Mouse (Mus musculus): Measurements from ENCODE around the gene Golm1.

The Golm1 gene

GRCm38 (mm10) chr13:59647484-59647883 is 28.1 kb downstream of the Golm1 start:
- no peak for DNase-seq (ENCODE audit: low read depth, low spot score)

DNA sequence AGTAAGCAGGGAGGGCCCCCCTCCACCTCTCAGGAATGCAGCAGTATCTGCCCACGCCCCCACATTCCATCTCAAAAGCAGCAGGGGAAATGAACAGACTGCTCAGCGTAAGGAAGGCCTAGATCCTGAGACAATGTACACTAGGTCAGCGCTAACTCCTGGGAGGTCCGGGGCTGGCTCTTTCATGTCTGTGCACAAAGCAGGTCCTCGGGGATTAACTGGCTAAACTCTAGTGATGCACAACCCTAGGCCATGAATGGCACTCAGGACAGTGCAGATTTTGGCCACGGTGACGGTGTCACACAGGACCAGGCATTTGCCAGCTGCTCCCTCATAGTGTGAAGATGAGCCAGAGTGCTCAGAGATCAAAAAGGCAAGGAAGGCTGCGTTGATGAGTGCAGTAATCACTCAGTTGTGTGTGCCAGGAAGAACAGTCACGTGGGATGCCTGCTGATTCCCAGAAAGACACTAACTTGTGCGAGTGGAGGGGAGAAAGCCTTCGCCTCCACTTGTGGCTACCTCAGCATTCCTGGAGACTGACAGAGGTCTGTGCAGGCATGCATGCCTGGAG is 28.9 kb downstream of the Golm1 start:
- DNase-seq (ENCODE audit: low read depth, low spot score): no peak

DNA sequence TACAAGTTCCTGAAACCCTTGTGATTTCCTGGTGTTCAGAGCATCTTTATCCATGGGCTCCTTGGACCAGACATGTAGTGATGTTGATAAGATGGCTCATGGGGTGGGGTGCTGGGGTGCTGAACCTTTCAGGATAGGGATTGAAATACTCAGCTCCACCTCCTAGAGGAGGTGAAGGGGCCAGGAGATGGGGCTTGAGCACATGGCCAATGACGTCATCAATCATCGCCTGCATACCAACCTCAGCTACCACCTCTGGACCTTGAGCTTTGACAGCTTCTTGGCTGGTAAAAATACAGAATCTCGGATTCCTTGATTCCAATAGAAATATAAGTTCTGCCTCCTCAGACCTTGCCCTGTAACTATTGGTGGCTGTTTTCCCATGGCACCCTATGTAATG is 30.1 kb downstream of the Golm1 start:
- no peak for DNase-seq (ENCODE audit: low read depth, low spot score)

DNA sequence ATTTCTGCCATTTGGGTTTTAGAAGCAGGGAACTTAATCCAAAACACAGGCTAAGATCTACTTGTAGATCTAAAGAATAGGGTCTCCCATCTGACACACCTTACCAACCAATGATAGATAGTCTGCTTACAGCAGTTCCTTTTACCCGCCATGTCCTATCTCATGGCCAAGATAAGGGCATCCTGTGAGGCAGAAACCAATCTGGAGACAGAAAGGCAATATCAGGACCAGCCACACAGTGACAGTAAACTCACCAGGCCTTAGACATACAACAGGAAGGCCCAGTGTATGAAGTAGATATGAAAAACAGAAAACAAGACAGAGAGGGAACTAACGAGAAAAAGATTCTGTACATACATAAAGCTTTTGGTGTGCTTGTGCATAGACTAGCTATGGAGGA is 32.8 kb downstream of the Golm1 start:
- no peak for DNase-seq (ENCODE audit: low read depth, low spot score)

- DNase-seq (ENCODE audit: low read depth, low spot score): no peak
Observed at GRCm38 (mm10) chr13:59640178-59640440, 35.5 kb downstream of the Golm1 start.

- DNase-seq (ENCODE audit: low read depth, low spot score): no peak
Observed at GRCm38 (mm10) chr13:59639368-59640177, 36.0 kb downstream of the Golm1 start.

- DNase-seq (ENCODE audit: low read depth, low spot score): no peak
Observed at GRCm38 (mm10) chr13:59637800-59638199, 37.8 kb downstream of the Golm1 start.

DNA sequence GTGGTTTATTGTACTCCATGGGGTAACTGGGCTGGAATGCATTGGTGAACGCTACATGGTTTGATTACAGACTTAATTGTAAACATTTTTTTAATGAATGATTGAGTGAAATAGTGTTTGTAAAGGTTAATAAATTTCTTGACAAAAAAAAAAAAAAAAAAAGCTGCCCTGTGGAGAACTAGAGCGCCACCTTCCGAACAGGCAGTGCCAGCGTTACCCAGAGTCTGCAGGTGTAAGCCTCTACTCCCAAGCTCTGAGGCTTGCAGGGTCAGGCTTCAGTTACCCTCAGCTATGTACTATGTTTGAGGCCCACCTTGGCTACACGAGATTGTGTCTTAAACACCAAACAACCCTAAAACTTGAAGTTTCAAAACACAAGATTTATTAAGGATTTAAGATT is 41.0 kb downstream of the Golm1 start:
- no peak for DNase-seq (ENCODE audit: low read depth, low spot score)

- no peak for DNase-seq (ENCODE audit: low read depth, low spot score)
Observed at GRCm38 (mm10) chr13:59626739-59627138, 48.9 kb downstream of the Golm1 start.

- no peak for DNase-seq (ENCODE audit: low read depth, low spot score)
Observed at GRCm38 (mm10) chr13:59624903-59625302, 50.7 kb downstream of the Golm1 start.

DNA sequence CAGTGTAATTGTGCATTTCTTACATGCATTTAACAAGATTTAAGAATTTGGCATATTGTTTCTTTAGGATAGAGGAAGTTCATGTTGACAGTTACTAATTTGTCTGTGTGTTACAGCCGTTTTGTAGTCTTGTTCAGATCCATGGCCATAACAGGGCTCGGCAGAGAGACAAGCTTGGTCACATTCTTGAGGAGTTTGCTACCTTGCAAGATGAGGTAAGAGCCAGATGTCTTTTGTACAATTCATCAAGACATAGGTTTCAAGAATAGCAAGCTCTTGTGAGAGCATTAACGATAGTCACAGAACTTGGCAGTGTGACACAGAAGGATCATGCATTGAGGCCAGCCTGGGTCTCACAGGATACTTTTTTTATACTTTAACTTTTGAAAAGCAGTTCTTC is 51.2 kb downstream of the Golm1 start:
- no peak for DNase-seq (ENCODE audit: low read depth, low spot score)

DNA sequence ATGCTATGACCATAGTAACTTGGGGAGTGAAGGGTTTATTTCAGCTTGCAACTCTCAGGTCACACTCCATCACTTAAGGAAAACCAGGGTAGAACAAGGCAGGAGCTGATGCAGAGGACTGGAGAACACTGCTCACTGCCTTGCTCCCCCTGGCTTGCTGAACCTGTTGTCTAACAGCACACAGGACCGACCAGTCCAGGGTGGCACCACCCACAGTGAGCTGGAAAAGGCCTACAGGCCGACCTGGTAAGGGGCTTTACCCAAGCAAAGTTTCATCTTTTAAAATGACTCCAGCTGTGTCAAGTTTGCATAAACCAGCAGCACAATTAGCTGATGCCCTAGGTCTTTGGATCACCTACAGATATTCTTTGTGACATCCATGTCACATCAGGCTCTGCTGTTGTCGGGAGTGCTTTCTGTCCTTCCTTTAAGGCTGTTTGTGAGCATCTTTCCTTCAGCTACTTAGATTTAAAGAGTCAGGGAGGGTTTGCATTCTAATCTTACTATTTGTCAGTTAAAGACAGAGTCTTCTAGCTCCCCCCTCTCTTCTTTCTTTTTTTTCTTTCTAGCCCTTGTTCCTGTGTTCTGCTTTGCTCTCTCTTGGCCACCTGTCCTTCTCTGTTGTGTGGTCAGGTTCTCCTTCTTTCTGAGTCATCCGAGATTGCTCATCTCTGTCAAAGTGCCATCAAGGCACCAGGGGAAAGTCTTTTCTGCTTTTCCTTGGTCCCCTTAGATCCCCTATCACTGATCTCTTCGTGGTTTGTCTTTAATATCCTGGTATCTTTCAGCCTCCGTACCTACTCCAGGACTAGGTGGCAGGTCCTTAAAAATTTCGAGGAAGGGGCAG is 53.7 kb downstream of the Golm1 start:
- no peak for DNase-seq (ENCODE audit: low read depth, low spot score)

DNA sequence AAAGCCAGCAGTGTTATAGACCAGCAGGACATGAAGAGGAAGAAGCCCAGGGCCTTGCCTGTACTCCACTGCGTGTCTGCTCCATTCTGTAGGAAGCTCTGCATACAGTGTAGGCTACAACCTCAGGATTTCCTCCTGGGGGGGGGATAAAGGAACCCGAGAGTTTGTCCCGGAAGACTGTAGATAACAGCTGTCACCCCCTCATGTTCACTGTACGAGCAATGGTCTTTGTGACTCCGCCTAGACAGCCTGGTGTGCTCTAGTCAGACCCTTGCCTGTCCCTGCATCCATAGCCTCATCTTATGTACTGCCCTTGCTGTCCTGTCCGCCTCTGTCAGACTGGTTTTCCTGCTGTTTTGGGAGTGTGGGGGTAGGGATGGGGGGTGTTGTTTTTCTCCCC is 57.1 kb downstream of the Golm1 start:
- no peak for DNase-seq (ENCODE audit: low read depth, low spot score)

DNA sequence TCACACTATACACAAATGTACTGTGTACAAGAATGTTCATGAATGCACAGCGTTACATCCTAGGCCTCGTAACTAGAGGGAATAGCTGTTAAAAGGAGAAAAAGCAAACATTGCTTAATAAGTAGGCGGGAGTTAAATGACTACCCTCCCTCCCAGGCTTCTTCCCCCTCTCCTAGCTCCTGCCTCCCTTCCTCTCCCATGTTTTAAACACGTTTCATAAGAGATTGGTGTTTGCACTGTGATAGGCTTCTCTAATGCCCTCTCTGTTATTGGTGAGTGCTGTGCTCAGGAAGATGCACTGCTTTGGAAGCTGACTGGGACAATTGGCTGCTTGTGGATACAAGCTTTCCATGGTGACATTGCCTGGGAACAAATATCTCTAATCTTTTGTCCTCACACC is 60.1 kb downstream of the Golm1 start:
- no peak for DNase-seq (ENCODE audit: low read depth, low spot score)

GRCm38 (mm10) chr13:59615152-59615551 is 60.5 kb downstream of the Golm1 start:
- no peak for DNase-seq (ENCODE audit: low read depth, low spot score)

DNA sequence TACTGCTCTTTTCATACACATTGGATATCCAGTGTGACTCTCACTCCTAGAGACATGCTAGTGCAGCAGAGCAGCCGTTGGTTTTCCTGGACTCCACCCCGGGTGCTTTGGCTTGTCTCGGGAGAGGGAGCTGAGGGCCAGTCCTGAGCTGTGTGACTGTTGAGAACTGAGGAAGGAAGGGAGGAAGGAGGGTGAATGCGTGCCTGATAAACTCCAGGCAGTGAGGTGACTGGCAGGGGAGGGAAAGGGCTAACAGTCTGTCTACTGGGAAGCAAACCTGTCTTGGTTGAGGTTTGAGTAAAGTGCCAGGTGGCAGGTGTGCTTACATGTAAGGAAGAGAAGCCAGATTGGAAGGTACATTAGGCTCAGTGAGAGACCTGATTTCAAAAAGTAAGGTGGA is 61.7 kb downstream of the Golm1 start:
- no peak for DNase-seq (ENCODE audit: low read depth, low spot score)

DNA sequence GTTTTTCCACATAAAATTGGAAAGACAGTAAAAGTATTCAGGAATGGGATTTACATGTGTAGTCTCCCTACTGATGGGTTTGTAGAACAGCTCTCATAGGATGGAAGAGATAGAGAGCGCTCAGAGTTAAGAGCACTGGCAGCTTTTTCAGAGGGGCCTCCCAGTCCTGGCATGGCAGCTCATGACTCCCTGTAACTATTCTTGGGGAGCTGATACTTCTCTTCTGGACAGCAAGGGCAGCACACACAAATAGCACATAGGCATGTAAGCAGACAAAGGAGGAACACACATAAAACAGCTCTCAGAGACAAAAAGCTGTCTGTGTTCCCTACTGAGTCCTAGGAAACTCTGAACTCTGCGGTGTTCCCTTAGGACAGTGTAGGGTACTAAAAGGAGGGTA is 65.2 kb downstream of the Golm1 start:
- no peak for DNase-seq (ENCODE audit: low read depth, low spot score)

DNA sequence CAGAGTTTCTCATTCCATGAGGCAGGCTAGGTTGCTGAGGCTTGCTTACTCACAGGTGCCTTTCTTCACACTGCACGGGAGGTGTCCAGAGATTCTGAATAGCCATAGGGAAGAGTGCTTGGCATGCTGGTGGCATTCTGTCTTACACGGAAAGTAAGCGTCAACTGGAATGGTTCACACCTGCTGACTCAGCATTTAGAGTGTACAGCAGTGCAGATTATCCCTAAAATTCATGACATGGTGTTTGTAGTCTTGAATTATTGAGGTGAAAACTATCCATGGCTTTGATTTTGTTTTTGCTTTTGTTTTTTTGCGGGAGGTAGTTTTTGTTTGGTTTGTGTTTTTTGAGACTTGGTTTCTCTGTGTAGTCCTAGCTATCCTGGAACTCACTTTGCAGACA is 65.7 kb downstream of the Golm1 start:
- no peak for DNase-seq (ENCODE audit: low read depth, low spot score)

GRCm38 (mm10) chr13:59605221-59605922 is 70.2 kb downstream of the Golm1 start:
- no peak for DNase-seq (ENCODE audit: low read depth, low spot score)

GRCm38 (mm10) chr13:59604511-59604910 is 71.1 kb downstream of the Golm1 start:
- no peak for DNase-seq (ENCODE audit: low read depth, low spot score)

GRCm38 (mm10) chr13:59603096-59603495 is 72.5 kb downstream of the Golm1 start:
- no peak for DNase-seq (ENCODE audit: low read depth, low spot score)

DNA sequence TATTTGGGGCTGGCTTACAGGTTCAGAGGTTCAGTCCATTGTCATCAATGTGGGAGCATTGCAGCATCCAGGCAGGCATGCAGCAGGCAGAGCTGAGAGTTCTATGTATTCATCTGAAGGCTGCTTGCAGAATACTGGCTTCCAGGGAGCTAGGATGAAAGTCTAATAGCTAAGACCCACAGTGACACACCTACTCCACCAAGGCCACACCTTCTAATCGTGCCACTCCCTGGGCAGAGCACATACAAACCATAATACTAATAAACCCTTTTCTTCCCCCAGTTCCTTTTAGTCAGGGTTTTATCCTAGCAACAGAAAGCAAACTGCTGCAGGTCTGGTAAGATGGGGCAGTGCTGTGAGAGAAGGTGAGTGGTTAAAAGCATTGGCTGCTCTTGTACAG is 83.0 kb downstream of the Golm1 start:
- DNase-seq (ENCODE audit: low read depth, low spot score): no peak

Measured in retina, postnatal 7 days (tissue).